Mouse (Mus musculus) neural tube, embryonic 15.5 days (tissue): ENCODE data around the gene Snapc2. TPM values are rescaled to one million over a fixed set of nuclear protein-coding genes. Genes with fewer than 3 reads are reported as not detected.

Experiments used
- ATAC-seq: fragments of 200-750 bp; cut with Nextera tagmentation; 2 replicates; pipeline ENCODE4 v1.8.0; 2017; ENCODE audit warnings: mild to moderate bottlenecking, moderate TSS enrichment, moderate library complexity; ENCODE audit not compliant: low FRiP score
- H3K27ac ChIP-seq: fragments of 300-500 bp; sonication (generic); replicated peaks from 2 replicates; pipeline ENCODE4 v1.5.1; 2015; ENCODE audit warnings: mild to moderate bottlenecking, inconsistent platforms
- H3K27me3 ChIP-seq: fragments of 300-500 bp; sonication (generic); replicated peaks from 2 replicates; pipeline ENCODE4 v1.6.1; 2015; ENCODE audit warnings: inconsistent platforms
- H3K36me3 ChIP-seq: fragments of 300-500 bp; sonication (generic); 2 replicates; pipeline ENCODE4 v1.6.1; 2015; ENCODE audit warnings: inconsistent platforms
- H3K4me1 ChIP-seq: fragments of 300-500 bp; sonication (generic); 2 replicates; pipeline ENCODE4 v1.6.1; 2015; ENCODE audit warnings: inconsistent platforms
- H3K4me2 ChIP-seq: fragments of 300-500 bp; sonication (generic); 2 replicates; pipeline ENCODE4 v1.6.1; 2015; ENCODE audit warnings: inconsistent platforms, mild to moderate bottlenecking, moderate library complexity
- H3K4me3 ChIP-seq: fragments of 300-500 bp; sonication (generic); replicated peaks from 2 replicates; pipeline ENCODE4 v1.5.1; 2015; ENCODE audit warnings: mild to moderate bottlenecking, inconsistent platforms
- H3K9ac ChIP-seq: fragments of 300-500 bp; sonication (generic); replicated peaks from 2 replicates; pipeline ENCODE4 v1.6.1; 2015; ENCODE audit warnings: mild to moderate bottlenecking, inconsistent platforms
- H3K9me3 ChIP-seq: fragments of 300-500 bp; sonication (generic); replicated peaks from 2 replicates; pipeline ENCODE4 v1.6.1; 2016; ENCODE audit warnings: inconsistent platforms
- WGBS: fragments of 180-500 bp; shearing (Covaris S2); methylation state at CpG from one replicate; pipeline ENCODE4 v1.1.7; 2015; ENCODE audit warnings: mixed read lengths; 5-methylcytosine and 5-hydroxymethylcytosine counted together
- polyA plus RNA-seq: library from polyadenylated mRNA; unstranded; fragments of >200 nt; fragmentation: Nextera tagmentation; extraction: Ambion mirVana; gene quantifications from 2 replicates; pipeline ENCODE4 v1.2.1, GENCODE M21; 2015

Snapc2 gene
- polyA plus RNA-seq, 1 experiment from 2014 or later: 69.3 TPM

- Histone ChIP-seq H3K4me3 (no peak overlapping the region), H3K27me3 (no peaks in the 10 kb centered on the region), H3K4me2 (no peak overlapping the region), H3K36me3 (peaks cover 82% of the 10 kb centered on the region), H3K27ac (no peak overlapping the region), H3K9ac (no peak overlapping the region), H3K9me3 (no peaks in the 10 kb centered on the region), H3K4me1 (no peaks in the 10 kb centered on the region)
- WGBS: 89% methylated on average over 5 of the region's 5 CpGs
- no peak for ATAC-seq
Observed at GRCm38 (mm10) chr8:4292738-4293137, 39.9 kb downstream of the Snapc2 start.

GRCm38 (mm10) chr8:4297822-4298221 is 44.9 kb downstream of the Snapc2 start:
- WGBS: 97% methylated on average over 4 of the region's 4 CpGs
- no peak overlapping the region for H3K27ac ChIP-seq
- H3K9ac ChIP-seq: no peak overlapping the region
- no peak for ATAC-seq
- no peaks in the 10 kb centered on the region for H3K27me3 ChIP-seq
- no peaks in the 10 kb centered on the region for H3K4me1 ChIP-seq
- no peak overlapping the region for H3K4me2 ChIP-seq
- H3K9me3 ChIP-seq: no peaks in the 10 kb centered on the region
- peaks cover 89% of the 10 kb centered on the region for H3K36me3 ChIP-seq
- H3K4me3 ChIP-seq: no peak overlapping the region

DNA sequence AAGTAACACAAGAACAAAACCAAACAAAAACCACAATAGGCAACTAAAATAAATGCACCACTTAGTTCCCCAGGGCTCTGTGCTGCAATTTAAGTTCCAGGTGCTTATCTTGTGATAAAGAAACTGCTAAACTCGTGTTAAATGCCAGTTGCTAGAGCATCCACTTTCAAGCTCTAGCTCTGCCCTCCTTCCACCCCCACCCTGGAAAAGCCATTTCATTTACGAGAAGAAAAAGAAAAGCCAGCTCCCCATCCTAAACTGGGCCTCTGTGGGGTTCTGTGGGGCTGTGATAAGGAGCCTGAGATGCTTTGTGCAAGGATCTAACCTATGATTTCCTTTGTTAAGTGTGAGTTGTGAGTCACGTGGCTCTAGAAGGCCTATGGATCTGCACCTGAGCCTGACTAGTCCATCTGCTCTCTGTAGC is 51.3 kb downstream of the Snapc2 start:
- 83% methylated on average over 3 of the region's 3 CpGs for WGBS
- peaks cover 81% of the 10 kb centered on the region for H3K36me3 ChIP-seq
- H3K9ac ChIP-seq: no peak overlapping the region
- no peak overlapping the region for H3K27ac ChIP-seq
- no peak for ATAC-seq
- no peaks in the 10 kb centered on the region for H3K9me3 ChIP-seq
- H3K4me1 ChIP-seq: no peaks in the 10 kb centered on the region
- H3K4me3 ChIP-seq: no peak overlapping the region
- no peaks in the 10 kb centered on the region for H3K27me3 ChIP-seq
- no peak overlapping the region for H3K4me2 ChIP-seq

Other genes starting within 250 kb of the Snapc2 start
- gene Cd209f, start 147.2 kb upstream of the Snapc2 start, polyA plus RNA-seq: not detected in 2 replicates
- gene Cd209g, start 119.0 kb upstream of the Snapc2 start, polyA plus RNA-seq: not detected in 2 replicates
- gene Evi5l, start 86.5 kb upstream of the Snapc2 start, polyA plus RNA-seq: 90.0 and 107 TPM in 2 replicates
- gene Prr36, start 35.6 kb upstream of the Snapc2 start, polyA plus RNA-seq: 36.2 and 37.5 TPM in 2 replicates
- 0.57 TPM in 1 of 2 replicates, not detected in the other for gene Lrrc8e, start 26.3 kb upstream of the Snapc2 start, polyA plus RNA-seq
- 26.9 and 30.6 TPM in 2 replicates for gene Map2k7, start 14.3 kb upstream of the Snapc2 start, polyA plus RNA-seq
- 1.1 and 1.3 TPM in 2 replicates for gene Gm49320, start 14.2 kb upstream of the Snapc2 start, polyA plus RNA-seq
- gene Tgfbr3l, start 4.9 kb upstream of the Snapc2 start, polyA plus RNA-seq: 3.2 and 3.4 TPM in 2 replicates
- gene Ctxn1, start 6.2 kb downstream of the Snapc2 start, polyA plus RNA-seq: 229 and 269 TPM in 2 replicates
- gene Timm44, start 22.8 kb downstream of the Snapc2 start, polyA plus RNA-seq: 44.2 and 48.5 TPM in 2 replicates
- 19.7 and 113 TPM in 2 replicates for gene Ccl25, start 72.1 kb downstream of the Snapc2 start, polyA plus RNA-seq
- gene Elavl1, start 72.3 kb downstream of the Snapc2 start, polyA plus RNA-seq: 92.5 and 112 TPM in 2 replicates
- 45.2 and 51.0 TPM in 2 replicates for gene Cers4, start 239.9 kb downstream of the Snapc2 start, polyA plus RNA-seq